Mouse (Mus musculus): ENCODE measurements around the gene Isx.

The Isx gene

DNA sequence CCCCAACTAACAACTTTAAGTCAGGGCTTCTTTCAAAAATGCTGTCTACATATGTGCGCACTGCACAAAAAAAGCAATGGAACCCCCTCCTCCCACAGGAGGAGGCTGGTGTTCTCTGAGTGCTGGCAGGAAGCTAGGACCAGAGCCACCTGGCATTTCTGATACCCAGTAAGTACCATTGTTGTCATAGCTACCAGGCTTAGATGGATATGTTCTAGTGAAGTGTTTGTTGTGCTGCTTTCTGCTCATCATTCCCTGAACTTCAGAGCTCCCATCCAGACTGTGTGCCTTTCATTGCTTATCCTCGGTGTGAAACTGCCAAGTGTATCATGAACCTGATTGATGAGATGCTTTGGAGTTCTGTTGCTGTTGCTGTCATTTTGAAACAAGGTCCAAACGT, 26.8 kb downstream of the Isx start:
- DNase-seq (ENCODE audit: low read depth, low spot score), result no peak

DNA sequence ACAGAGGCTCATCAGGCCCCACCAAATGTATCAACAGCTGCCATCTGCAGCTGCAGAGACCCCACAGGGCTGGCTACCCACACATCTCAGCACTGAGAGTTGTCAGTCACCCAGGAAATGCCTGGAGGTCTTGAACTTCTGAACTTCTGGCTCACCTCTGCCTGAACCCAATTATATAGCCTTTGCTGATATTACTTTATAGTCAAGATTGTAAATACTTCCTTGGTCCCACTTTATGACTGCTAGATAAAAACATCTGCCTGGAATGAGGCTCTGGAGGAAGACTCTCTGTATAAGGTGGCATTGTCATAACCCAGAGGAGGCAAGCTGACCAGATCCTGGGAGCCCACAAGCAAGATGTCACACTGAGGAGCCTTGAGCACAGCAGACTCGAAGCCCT, 28.8 kb downstream of the Isx start:
- DNase-seq (ENCODE audit: low read depth, low spot score), result no peak

DNA sequence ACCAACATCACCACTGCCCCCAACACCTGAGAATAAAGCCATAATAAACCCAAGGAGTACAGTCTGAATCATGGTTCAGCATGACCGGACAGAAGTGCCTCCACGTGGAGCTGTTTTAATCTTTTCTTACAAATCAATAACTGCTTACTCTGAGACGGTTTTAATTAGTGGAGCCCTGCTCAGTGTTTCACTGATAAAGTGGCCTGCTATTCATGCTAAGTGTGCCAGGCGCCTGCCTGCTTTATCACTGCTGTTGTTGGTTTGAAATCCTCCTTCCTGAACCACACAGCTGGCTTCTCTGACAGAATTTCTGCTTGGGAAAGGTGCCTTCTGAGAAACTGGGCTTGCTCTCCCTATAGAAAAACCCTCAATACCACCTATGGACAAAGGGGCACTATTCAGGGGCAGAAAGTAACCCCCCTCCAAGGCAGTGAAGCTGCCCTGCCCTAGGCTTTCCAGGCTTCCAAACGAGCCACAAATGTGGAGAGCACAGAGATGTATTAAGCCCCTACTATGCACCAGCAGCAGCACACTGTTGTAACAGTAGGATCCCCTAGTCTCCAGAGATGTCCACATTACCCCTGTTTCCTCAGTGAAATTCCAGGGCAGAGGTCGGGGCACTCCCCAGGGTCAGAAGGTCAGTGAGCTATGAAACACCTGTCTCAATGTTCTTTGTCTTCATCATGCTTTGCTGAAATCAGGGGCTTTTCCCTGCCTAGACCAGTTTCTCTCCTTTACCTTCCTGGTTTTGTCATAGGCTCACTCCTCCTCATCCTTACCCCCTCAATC, 30.3 kb downstream of the Isx start:
- no peak for DNase-seq (ENCODE audit: low read depth, low spot score)

DNA sequence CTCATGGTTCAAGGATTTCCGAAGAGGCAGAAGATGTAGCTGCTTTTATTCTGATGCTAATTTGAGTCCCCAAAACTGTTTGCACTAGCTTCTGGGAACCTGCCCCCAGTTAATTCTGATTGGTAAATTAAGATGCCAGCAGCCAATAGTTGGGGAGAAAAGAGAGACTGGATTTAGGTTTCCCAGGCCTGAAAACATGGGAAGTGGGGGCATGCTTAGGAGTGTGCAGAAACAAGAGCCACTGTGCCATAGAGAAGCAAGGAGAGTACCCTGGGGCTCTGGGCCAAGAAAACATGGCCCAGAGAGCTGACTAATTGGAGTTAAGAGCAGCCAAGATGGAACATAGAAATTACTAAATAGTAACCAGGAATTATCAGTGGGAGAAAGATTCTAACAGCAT, 33.4 kb downstream of the Isx start:
- no peak for DNase-seq (ENCODE audit: low read depth, low spot score)

DNA sequence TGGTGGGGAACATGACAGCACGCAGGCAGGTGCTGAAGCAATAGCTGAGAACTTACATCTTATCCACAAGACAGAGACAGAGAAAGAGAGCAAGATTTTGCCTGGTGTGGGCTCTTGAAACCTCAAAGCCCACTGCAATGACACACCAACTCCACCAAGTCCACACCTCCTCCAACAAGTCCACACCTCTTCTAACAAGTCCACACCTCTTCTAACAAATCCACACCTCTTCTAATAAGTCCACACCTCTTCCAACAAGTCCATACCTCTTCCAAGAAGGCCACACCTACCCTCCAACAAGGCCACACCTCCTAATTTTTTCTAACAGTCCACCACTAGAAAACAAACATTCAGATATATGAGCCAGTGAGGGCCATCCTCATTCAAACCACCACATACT, 37.7 kb downstream of the Isx start:
- DNase-seq (ENCODE audit: low read depth, low spot score), result no peak

DNA sequence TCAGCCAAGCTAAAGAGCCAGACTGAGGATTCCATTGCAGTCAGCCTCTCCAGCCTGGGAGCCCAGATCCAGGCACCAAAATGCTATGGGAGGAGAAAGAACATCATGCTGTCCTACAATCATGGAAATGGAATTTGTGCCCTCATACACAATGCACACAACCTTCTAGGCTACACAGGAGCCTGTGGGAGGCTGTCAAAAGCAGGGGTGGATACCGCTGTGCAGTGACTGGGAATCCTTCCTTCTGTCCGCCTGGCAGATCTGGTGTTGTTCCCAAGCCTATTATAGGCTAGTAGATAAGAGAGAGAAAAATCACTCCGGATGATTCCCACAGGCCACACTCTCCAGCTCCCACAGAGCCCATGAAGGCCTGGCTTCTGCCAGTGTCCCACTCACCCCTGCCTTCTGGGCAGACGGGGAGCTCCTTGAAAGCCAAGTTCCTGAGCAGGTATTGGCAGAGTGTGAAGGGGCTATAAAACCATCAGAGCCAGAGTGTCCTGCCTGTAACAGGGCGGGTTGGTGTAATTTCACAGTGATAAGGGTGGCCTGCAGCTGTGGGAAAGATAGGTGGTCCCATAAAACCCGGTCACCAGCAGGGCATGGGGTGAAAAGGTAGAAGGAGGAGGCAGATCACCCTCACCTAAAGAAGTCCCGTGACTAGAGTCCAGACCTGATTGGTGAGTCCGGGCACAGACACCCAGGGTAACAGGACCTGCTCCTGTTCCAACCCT, 47.9 kb downstream of the Isx start:
- no peak for DNase-seq (ENCODE audit: low read depth, low spot score)

DNA sequence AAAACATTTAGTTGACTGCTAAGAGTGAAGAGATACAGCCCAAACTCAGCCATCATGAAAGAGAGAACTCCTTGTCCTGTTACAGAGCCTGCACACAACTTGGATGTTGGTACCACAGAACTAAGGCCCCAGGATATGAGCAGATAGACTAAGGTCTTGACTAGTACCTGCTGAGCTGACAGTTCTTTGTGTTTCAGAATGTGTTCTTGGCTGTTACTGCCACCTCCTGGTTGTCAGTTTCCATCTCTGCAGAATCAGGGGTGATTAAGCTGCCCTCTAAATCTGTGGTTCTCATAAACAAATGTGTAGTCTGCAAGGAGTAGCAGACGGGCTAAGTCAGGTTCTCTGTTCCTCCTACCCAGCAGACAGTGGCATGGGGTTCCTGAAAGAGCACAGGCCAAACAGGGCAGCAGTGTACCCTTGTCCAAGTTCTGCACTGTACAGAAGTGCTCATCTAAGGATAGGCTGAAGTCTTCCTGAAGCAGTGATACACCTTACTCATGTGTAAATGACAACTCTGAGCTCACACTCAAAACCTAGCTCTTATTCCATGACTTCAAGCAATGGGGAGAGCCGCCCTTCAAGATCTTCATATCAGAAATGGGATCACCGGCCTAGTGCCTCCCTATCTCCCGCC, 49.0 kb downstream of the Isx start:
- DNase-seq (ENCODE audit: low read depth, low spot score), result no peak

DNA sequence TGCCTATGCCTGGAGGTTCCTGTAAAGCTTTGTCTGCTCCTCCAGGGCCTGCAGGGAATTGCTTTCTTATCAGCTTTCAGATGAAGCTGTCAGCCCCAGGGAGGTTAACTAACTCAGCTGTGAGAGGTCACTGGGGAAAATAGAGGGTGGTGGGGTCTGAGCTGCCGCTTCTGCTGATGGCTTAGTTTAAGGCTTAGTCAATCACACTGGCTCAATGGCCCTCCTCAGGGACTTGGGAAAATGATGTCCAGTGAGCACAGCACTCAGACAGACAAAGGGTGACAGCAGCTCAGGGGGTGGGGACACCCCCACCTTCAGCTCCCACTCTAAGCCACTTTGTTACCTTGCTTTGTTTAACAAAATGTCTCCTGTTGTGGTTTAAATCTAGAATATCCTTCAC, 55.0 kb downstream of the Isx start:
- DNase-seq (ENCODE audit: low read depth, low spot score), result no peak

DNA sequence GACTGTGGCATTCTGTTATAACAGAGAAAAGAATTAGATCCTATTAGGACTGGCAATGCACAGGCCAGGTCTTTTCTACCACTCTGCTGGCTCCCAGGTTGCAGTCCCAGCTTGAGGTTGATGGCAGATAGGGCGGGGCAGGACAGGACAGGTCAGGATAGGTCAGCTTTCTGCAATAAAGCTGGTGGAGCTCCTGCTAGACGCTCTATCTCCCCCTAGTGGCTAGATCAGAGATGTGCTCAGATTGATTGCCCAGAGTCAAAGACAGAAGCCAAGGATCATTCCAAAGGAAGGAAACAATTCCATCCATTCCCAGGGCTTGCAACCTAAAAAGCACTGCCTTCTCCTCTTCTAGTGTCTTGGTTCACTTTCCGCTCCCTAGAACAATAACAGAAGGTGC, 57.8 kb downstream of the Isx start:
- DNase-seq (ENCODE audit: low read depth, low spot score), result no peak

DNA sequence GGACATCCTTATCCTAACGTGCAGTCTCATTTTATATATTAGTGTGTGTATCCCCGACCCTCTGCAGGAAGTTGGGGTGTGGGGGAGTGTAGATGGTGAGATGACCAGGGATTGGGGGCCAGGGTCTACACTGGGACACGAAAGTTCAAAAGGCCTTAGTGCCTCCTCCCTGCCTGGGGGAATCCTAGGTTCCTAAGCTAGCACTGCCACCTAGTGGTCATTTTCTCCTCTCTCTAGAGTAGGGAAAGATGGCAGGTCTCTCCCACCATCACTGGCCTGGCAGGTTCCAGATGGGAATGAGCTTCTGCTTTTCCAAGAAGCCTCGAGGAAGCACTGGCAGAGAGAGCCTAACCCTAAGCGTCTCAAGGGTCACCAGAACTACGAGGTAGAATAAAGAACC, 62.3 kb downstream of the Isx start:
- no peak for DNase-seq (ENCODE audit: low read depth, low spot score)

DNA sequence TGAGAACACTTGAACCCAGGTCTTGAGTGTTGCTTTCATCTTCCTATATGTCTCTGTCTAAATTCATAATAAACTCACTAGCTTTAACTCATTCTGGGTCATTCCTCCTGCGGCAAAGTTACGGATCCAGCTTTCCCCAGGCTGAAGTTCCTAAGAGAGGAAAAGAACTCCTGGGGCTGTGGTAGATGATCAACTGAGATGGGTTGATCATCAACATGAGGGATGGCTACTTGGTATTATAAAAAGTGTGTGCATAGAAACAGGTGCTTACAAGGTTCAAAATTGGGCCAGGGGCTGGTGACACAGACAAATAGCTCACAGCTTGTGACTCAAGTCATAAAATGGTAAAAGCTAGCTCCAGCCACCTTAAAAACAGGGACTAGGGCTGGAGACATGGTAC, 63.7 kb downstream of the Isx start:
- no peak for DNase-seq (ENCODE audit: low read depth, low spot score)

DNA sequence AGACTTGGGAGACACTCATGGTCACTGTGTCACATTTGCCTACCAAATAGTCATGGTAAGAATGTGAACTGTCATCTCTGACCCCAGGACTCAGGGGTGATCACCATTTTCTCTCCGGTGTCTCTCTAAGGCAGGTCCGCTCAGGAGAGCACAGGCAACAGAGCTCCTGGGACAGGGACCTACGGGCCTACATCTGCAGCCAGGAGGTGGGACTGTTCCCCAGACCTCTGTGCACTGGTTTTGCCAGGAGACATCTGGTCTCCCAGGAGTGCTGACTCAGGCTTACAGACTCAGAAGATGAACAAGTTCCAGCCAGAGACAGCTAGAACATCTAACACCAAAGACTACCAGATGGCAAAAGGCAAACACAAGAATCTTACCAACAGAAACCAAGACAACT, 69.1 kb downstream of the Isx start:
- no peak for DNase-seq (ENCODE audit: low read depth, low spot score)

Data from brain, embryonic 18.5 days (tissue).